Mouse (Mus musculus) heart, embryonic 15.5 days (tissue): ENCODE measurements around the gene Ptp4a2. TPM values are rescaled to one million over a fixed set of nuclear protein-coding genes. Genes with fewer than 3 reads are reported as not detected.

Source experiments
- ATAC-seq: fragments of 200-750 bp; cut with Nextera tagmentation; replicated peaks from 2 replicates; pipeline ENCODE4 v1.8.0; 2017; ENCODE audit warnings: low read depth, moderate TSS enrichment; ENCODE audit not compliant: insufficient number of reproducible peaks, insufficient read depth, low FRiP score
- H3K27ac ChIP-seq: fragments of 300-500 bp; sonication (generic); 2 replicates; pipeline ENCODE4 v1.5.1; 2015; ENCODE audit warnings: mild to moderate bottlenecking, inconsistent platforms
- H3K27me3 ChIP-seq: fragments of 300-500 bp; sonication (generic); 2 replicates; pipeline ENCODE4 v1.6.1; 2015; ENCODE audit warnings: inconsistent platforms
- H3K36me3 ChIP-seq: fragments of 300-500 bp; sonication (generic); 2 replicates; pipeline ENCODE4 v1.6.1; 2015; ENCODE audit warnings: mild to moderate bottlenecking, inconsistent platforms
- H3K4me1 ChIP-seq: fragments of 300-500 bp; sonication (generic); replicated peaks from 2 replicates; pipeline ENCODE4 v1.6.1; 2015; ENCODE audit warnings: inconsistent platforms
- H3K4me2 ChIP-seq: fragments of 300-500 bp; sonication (generic); 2 replicates; pipeline ENCODE4 v1.6.1; 2015; ENCODE audit warnings: inconsistent platforms, mild to moderate bottlenecking, moderate library complexity
- H3K4me3 ChIP-seq: fragments of 300-500 bp; sonication (generic); 2 replicates; pipeline ENCODE4 v1.5.1; 2015; ENCODE audit warnings: mild to moderate bottlenecking, inconsistent platforms
- H3K9ac ChIP-seq: fragments of 300-500 bp; sonication (generic); 2 replicates; pipeline ENCODE4 v1.6.1; 2015; ENCODE audit warnings: mild to moderate bottlenecking, inconsistent platforms
- H3K9me3 ChIP-seq: fragments of 300-500 bp; sonication (generic); replicated peaks from 2 replicates; pipeline ENCODE4 v1.6.1; 2016; ENCODE audit warnings: inconsistent platforms
- WGBS: fragments of 180-500 bp; shearing (Covaris S2); methylation state at CpG from one replicate; pipeline ENCODE4 v1.1.7; 2015; ENCODE audit warnings: mixed read lengths; 5-methylcytosine and 5-hydroxymethylcytosine counted together
- polyA plus RNA-seq: library from polyadenylated mRNA; unstranded; fragments of >200 nt; fragmentation: Nextera tagmentation; extraction: Ambion mirVana; gene quantifications from 2 replicates; pipeline ENCODE4 v1.2.1, GENCODE M21; 2015

Gene Ptp4a2
- polyA plus RNA-seq, 1 experiment from 2014 or later: 442 TPM

DNA sequence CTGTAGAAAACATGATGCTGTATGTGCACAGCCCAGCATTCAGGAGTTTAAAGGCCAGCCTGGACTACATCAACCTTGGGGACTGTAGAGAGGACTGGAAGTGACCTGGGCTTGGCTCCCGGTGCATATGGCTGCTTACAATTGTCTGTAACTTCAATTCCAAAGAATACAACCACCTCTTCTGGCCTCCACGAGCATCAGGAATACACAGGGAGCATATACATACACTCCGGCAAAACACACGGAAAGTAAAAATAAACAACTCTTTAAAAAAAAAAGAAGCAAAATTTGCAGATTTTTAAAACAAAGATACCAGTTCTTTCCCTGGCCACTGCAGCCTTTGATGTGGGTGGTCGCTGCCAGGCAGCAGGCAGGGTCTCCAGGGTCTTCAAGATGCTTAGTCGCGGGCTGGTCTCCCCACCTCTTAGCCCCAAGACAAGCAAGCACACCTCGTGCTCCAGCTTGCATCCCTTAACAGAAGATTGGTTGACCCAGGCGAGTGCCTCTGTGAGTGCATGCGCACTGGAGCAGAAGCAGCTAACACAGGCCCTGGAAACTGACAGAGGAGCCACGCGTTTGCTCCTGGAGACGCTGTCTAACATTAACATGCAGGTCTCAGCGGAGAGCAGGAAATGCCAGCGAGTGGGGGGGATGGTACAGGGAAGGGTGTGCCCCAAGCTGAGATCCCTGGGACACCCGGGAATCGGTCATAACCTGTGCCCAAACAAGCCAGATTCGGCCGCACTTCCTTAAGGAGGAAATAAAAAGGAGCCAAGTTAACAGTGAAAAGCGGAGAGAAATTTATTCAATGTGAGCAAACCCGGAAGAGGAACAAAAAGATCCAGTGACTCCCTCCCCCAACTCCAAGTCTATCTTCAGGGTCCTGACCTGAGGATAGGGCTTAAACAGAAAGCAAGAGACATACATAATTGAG is 66.1 kb downstream of the Ptp4a2 start:
- Histone ChIP-seq H3K4me3 (peak overlapping the region; percentile 37), H3K4me2 (peak overlapping the region; percentile 63), H3K36me3 (no peaks in the 10 kb centered on the region), H3K9ac (peak overlapping the region; percentile 43), H3K27me3 (no peaks in the 10 kb centered on the region), H3K27ac (peak overlapping the region; percentile 85), H3K4me1 (peaks cover 49% of the 10 kb centered on the region), H3K9me3 (no peaks in the 10 kb centered on the region)
- WGBS: 11% methylated on average over 21 of the region's 21 CpGs
- ATAC-seq: peak; percentile 60

GRCm38 (mm10) chr4:129877967-129878655 is 67.1 kb downstream of the Ptp4a2 start:
- Histone ChIP-seq H3K9me3 (no peaks in the 10 kb centered on the region), H3K27ac (peak overlapping the region; percentile 85), H3K4me3 (peak overlapping the region; percentile 37), H3K9ac (peak overlapping the region; percentile 43), H3K4me2 (peak overlapping the region; percentile 63), H3K4me1 (peaks cover 50% of the 10 kb centered on the region), H3K36me3 (no peaks in the 10 kb centered on the region), H3K27me3 (no peaks in the 10 kb centered on the region)
- WGBS: 67% methylated on average over 11 of the region's 11 CpGs
- no peak for ATAC-seq

DNA sequence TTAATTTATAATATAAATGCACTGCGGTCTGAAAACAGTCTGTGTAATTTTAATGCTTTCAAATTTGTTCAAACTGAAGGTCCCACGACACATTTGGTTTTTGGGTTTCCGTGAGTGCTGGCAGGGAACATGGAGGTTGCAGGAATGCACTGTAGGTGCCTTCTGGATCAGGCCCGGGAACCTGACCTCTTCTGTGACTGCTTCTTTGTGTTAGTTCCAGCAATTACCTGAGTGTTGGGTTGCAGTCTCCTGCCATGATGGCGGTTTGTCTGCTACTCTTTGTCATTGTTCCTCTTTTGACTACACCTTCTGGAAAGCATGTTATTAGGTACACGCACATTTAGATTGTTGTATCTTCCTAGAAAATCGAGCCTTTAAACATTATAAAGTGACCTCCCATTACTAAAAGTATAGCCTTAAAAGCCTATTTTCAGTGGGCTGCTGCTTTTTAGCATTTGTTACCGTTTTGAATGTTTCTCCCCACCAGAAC is 67.7 kb downstream of the Ptp4a2 start:
- no peak overlapping the region for H3K4me2 ChIP-seq
- no peak overlapping the region for H3K9ac ChIP-seq
- H3K4me3 ChIP-seq: no peak overlapping the region
- no peak for ATAC-seq
- WGBS: 80% methylated on average over 8 of the region's 8 CpGs
- no peaks in the 10 kb centered on the region for H3K9me3 ChIP-seq
- H3K27me3 ChIP-seq: no peaks in the 10 kb centered on the region
- no peak overlapping the region for H3K27ac ChIP-seq
- no peaks in the 10 kb centered on the region for H3K36me3 ChIP-seq
- peaks cover 49% of the 10 kb centered on the region for H3K4me1 ChIP-seq

DNA sequence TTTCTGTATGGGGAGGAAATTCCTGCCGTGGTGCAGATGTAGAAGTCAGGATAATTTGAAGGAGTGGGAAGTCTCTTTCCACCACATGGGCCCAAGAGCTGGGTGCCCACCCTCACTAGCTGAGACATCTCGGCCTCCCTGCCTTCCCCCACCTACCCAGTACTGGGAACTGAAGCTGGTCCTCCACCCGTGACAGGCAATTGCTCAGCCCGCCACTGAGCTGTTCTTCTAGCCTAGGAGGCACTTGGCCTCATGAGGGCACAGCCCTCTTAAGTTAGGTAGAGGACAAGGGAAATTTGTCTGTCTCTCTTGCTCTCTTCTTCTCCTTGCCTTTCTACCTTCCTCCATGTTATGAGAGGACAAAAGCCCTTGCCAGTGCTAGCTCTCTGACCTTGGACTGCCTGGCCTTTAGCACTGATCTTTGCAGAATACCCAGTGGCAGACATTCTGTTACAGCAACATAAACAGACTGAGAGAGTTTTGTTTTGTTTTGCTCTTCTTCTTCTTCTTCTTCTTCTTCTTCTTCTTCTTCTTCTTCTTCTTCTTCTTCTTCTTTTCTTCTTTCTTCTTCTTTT is 68.3 kb downstream of the Ptp4a2 start:
- Histone ChIP-seq H3K4me3 (no peak overlapping the region), H3K36me3 (no peaks in the 10 kb centered on the region), H3K4me1 (peaks cover 49% of the 10 kb centered on the region), H3K27ac (no peak overlapping the region), H3K9me3 (no peaks in the 10 kb centered on the region), H3K9ac (no peak overlapping the region), H3K4me2 (no peak overlapping the region), H3K27me3 (no peaks in the 10 kb centered on the region)
- 76% methylated on average over 4 of the region's 4 CpGs for WGBS
- no peak for ATAC-seq

DNA sequence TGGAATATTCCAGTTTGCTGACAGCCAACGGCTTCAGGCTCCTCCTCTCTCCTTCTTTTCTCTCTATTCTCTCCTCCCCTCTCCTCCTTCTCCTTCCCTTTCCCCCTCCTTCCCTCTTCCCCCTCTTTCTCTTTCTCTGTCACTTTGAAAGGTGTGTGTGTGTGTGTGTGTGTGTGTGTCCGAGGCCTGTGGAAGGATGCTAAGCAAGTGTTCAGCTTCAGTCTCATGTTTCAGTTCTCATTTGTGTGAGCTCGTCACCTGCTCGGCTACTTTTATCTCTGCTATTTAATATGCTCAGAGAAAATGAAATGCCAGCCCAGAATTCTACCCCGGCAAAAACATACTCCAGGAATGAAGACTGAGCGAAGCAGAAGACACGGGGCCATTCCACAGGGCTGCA is 69.6 kb downstream of the Ptp4a2 start:
- Histone ChIP-seq H3K9me3 (no peaks in the 10 kb centered on the region), H3K4me2 (no peak overlapping the region), H3K36me3 (no peaks in the 10 kb centered on the region), H3K27me3 (no peaks in the 10 kb centered on the region), H3K27ac (peak overlapping the region; percentile 76; the same call in 1 of the 2 replicates), H3K4me3 (no peak overlapping the region), H3K9ac (no peak overlapping the region), H3K4me1 (peaks cover 49% of the 10 kb centered on the region)
- 71% methylated on average over 7 of the region's 7 CpGs for WGBS
- ATAC-seq: no peak

DNA sequence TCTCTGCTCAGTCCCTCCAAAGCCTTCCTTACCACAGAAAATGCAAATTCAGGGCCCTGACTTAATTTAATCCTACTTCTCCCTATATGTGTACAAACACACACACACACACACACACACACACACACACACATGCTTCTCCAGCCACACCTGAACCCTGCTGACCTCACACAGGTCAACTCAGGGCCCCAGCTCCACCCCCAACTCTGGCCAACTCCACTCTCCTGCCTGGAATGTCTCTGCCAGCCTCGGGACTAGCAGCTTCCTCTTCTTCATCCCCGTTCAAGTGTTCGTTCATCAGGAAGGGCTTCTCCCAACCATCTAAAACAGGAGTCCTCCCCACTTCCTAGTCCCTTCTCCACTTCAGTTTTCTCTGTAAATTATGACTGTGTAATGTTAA is 70.6 kb downstream of the Ptp4a2 start:
- no peaks in the 10 kb centered on the region for H3K36me3 ChIP-seq
- no peaks in the 10 kb centered on the region for H3K9me3 ChIP-seq
- H3K4me3 ChIP-seq: no peak overlapping the region
- peak overlapping the region; percentile 76 for H3K27ac ChIP-seq
- H3K9ac ChIP-seq: no peak overlapping the region
- WGBS: 20% methylated on average over 3 of the region's 3 CpGs
- no peak for ATAC-seq
- peaks cover 42% of the 10 kb centered on the region for H3K4me1 ChIP-seq
- no peaks in the 10 kb centered on the region for H3K27me3 ChIP-seq
- H3K4me2 ChIP-seq: peak overlapping the region; percentile 40; the same call in 1 of the 2 replicates

DNA sequence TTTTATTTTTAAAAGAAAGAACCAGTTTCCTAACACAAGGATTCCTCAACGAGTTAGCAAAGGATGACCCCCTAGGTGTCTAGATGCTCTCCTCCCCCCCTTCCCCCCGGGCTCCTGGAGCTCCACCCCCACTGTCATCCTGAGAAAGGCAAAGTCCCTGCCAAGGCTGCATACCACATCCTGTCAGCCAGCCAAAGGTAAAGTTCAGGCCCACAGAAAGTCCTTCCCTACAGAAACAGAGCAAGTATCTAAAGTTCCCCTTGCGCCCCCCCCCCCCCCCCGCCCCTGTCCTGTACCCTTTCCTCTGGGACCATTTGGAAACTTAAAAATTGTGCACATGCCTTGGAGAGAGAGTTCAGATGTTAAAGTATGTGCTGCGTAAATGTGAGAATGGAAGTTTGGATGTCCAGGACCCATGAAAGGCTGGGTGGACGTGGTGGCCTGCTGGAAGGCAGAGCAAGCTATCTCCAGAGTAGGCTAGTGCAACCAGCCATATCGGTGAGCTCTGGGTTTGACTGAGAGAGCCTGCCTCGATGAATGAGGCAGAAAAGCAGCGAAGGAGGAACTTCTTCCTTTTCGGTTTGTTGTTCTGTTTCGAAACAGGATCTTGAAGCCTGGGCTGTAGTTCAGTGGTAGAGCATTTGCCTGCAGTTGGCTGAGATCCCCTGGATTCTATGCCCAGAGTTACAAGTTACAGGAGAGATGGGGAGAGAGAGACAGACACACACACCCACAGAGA is 71.7 kb downstream of the Ptp4a2 start:
- H3K9me3 ChIP-seq: no peaks in the 10 kb centered on the region
- ATAC-seq: peak; percentile 56

DNA sequence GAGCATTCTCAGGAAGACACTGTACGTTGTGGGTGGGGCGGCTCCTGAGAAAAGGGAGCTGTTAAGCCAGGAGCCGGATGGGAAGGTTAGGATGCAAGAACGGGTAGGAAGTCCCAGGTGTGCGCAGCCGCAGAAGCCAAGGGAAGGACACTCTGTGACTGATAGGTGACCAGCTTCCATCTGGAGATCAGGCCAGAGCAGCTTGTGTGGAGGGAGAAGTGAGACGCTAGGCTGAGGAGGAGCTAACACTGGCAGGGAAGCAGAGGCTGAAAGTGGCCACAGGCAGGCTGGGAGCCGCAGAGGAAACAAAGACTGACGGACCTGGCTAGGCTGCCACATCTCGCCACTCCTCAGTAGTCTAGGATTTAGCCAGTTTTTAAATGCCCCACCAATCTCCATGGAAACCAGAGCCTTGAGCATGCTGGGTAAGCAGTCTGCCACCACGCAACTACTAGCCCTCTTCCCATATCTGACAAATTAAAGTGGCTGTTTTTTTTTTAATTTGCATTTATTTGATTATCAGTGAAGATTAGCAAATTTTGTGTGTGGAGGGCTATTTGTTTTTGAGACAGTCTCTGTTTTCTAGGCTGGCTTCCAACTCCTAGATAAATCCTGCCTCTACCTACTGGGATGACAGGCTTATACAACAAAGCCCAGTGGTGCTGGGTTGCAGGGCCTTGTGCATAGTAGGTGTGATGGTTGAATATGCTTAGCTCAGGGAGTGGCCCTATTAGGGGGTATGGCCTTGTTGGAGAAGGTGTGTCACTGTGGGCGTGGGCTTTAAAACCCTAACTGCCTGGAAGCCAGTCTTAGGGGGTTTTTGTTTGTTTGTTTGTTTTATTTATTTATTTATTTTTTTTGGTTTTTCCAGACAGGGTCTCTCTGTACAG is 73.3 kb downstream of the Ptp4a2 start:
- no peak for ATAC-seq
- peaks cover 26% of the 10 kb centered on the region for H3K4me1 ChIP-seq
- H3K9ac ChIP-seq: no peak overlapping the region
- WGBS: 77% methylated on average over 12 of the region's 12 CpGs
- no peaks in the 10 kb centered on the region for H3K36me3 ChIP-seq
- no peak overlapping the region for H3K4me3 ChIP-seq
- no peaks in the 10 kb centered on the region for H3K27me3 ChIP-seq
- no peaks in the 10 kb centered on the region for H3K9me3 ChIP-seq
- H3K27ac ChIP-seq: no peak overlapping the region
- H3K4me2 ChIP-seq: no peak overlapping the region

More for the DNA sequence above, 71.7 kb downstream of the Ptp4a2 start:
- no peak overlapping the region for H3K9ac ChIP-seq
- peak overlapping the region; percentile 76 for H3K27ac ChIP-seq
- H3K4me1 ChIP-seq: peaks cover 31% of the 10 kb centered on the region
- WGBS: 28% methylated on average over 11 of the region's 11 CpGs
- peak overlapping the region; percentile 6 for H3K4me3 ChIP-seq
- no peaks in the 10 kb centered on the region for H3K36me3 ChIP-seq
- peak overlapping the region; percentile 40 for H3K4me2 ChIP-seq
- no peaks in the 10 kb centered on the region for H3K27me3 ChIP-seq

DNA sequence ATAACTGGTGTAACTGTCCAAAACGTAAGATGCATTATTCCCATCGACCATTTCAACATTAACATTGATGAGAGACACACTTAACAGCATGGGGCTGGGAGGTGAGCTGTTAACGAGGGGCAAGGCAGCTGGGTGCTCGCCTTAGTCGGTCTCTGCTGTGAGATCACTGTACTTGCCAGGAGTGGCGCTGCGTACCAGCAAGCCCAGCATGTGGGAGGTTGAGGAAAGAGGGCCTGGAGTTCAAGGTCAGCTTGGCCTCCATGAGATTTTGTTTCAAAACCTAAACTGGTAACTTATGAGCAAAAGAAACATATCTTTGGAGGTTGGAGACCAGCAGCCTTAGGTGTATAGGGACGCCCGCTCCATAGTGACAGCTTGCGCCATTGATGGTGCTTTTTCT is 78.6 kb downstream of the Ptp4a2 start:
- H3K9ac ChIP-seq: no peak overlapping the region
- no peak overlapping the region for H3K27ac ChIP-seq
- no peak for ATAC-seq
- no peak overlapping the region for H3K4me2 ChIP-seq
- H3K27me3 ChIP-seq: no peaks in the 10 kb centered on the region
- no peaks in the 10 kb centered on the region for H3K4me1 ChIP-seq
- no peaks in the 10 kb centered on the region for H3K36me3 ChIP-seq
- 78% methylated on average over 10 of the region's 10 CpGs for WGBS
- no peak overlapping the region for H3K4me3 ChIP-seq
- no peaks in the 10 kb centered on the region for H3K9me3 ChIP-seq

GRCm38 (mm10) chr4:129890094-129890493 is 79.1 kb downstream of the Ptp4a2 start:
- Histone ChIP-seq H3K27ac (no peak overlapping the region), H3K9ac (no peak overlapping the region), H3K9me3 (no peaks in the 10 kb centered on the region), H3K4me1 (no peaks in the 10 kb centered on the region), H3K4me2 (no peak overlapping the region), H3K4me3 (no peak overlapping the region), H3K36me3 (no peaks in the 10 kb centered on the region), H3K27me3 (no peaks in the 10 kb centered on the region)
- ATAC-seq: no peak
- 90% methylated on average over 7 of the region's 7 CpGs for WGBS
